Mouse (Mus musculus): ENCODE measurements around the gene Gpc5. TPM values are rescaled to one million over a fixed set of nuclear protein-coding genes. Genes with fewer than 3 reads are reported as not detected.

Gene Gpc5
- polyA plus RNA-seq, 1 experiment from 2014 or later: 2.0 TPM

GRCm38 (mm10) chr14:116553316-116553715 lies 1461.3 kb downstream of the Gpc5 start:
- Histone ChIP-seq H3K27ac (no peak overlapping the region), H3K4me3 (no peak overlapping the region), H3K4me1 (no peaks in the 10 kb centered on the region), H3K4me2 (replicated peaks) (no peak overlapping the region), H3K36me3 (no peaks in the 10 kb centered on the region), H3K27me3 (no peaks in the 10 kb centered on the region), H3K9me3 (replicated peaks) (no peaks in the 10 kb centered on the region), H3K9ac (no peak overlapping the region)
- peak; percentile 50; the same call in 1 of the 2 replicates for ATAC-seq (ENCODE audit: low FRiP score)
- 35% methylated on average over 7 of the region's 7 CpGs for WGBS

GRCm38 (mm10) chr14:116558141-116558800 lies 1466.3 kb downstream of the Gpc5 start:
- WGBS: 70% methylated on average over 9 of the region's 9 CpGs

GRCm38 (mm10) chr14:116559990-116560389 lies 1468.0 kb downstream of the Gpc5 start:
- Histone ChIP-seq H3K27ac (no peak overlapping the region), H3K4me1 (no peaks in the 10 kb centered on the region), H3K4me3 (no peak overlapping the region), H3K4me2 (replicated peaks) (no peak overlapping the region), H3K9ac (no peak overlapping the region), H3K9me3 (replicated peaks) (no peaks in the 10 kb centered on the region), H3K27me3 (no peaks in the 10 kb centered on the region), H3K36me3 (no peaks in the 10 kb centered on the region)
- peak; percentile 64 for ATAC-seq (ENCODE audit: low FRiP score)
- WGBS: 47% methylated on average over 1 of the region's 1 CpGs

More at GRCm38 (mm10) chr14:116558141-116558800, 1466.3 kb downstream of the Gpc5 start:
- no peaks in the 10 kb centered on the region for H3K9me3 ChIP-seq (replicated peaks)
- H3K4me2 ChIP-seq (replicated peaks): no peak overlapping the region
- no peak overlapping the region for H3K9ac ChIP-seq
- no peak overlapping the region for H3K27ac ChIP-seq
- H3K4me3 ChIP-seq: no peak overlapping the region
- ATAC-seq (ENCODE audit: low FRiP score): peak; percentile 38; the same call in 1 of the 2 replicates
- no peaks in the 10 kb centered on the region for H3K4me1 ChIP-seq
- H3K27me3 ChIP-seq: no peaks in the 10 kb centered on the region
- H3K36me3 ChIP-seq: no peaks in the 10 kb centered on the region

MicroRNA genes within 50 kb of the gene (microRNA counts, 519-probe panel; counts per million panel counts)
- 4,477 counts per million, percentile 86 among the panel's probes with 10 or more counts for microRNA mmu-miR-18a
- microRNA mmu-miR-19a: 6,357 counts per million, percentile 98 among the panel's probes with 10 or more counts
- microRNA mmu-miR-19b: 5,915 counts per million, percentile 96 among the panel's probes with 10 or more counts
- 7,158 counts per million, percentile 99 among the panel's probes with 10 or more counts for microRNA mmu-miR-20a+mmu-miR-20b
- microRNA mmu-miR-92a: 2,709 counts per million, percentile 66 among the panel's probes with 10 or more counts

Small RNA genes lying within 50 kb of the gene (microRNA-seq; reads per million reads assigned to microRNA genes)
- gene Mir17: 57,071 reads per million, percentile 99 among the genes with 10 or more reads in this experiment
- 8,051 reads per million, percentile 93 among the genes with 10 or more reads in this experiment for gene Mir18
- 132 reads per million, percentile 50 among the genes with 10 or more reads in this experiment for gene Mir19a
- 22.8 reads per million, percentile 29 among the genes with 10 or more reads in this experiment for gene Mir19b-1
- gene Mir20a: 22,216 reads per million, percentile 98 among the genes with 10 or more reads in this experiment
- gene Mir92-1: 4,504 reads per million, percentile 89 among the genes with 10 or more reads in this experiment

All from hindbrain, embryonic 12.5 days (tissue).